Mouse (Mus musculus) midbrain, embryonic 16.5 days (tissue): ENCODE results near the gene Tmem140. TPM values are rescaled to one million over a fixed set of nuclear protein-coding genes. Genes with fewer than 3 reads are reported as not detected.

Experiments used
- ATAC-seq: fragments of 200-750 bp; cut with Nextera tagmentation; 2 replicates; pipeline ENCODE4 v1.8.0; 2017; ENCODE audit warnings: moderate TSS enrichment
- H3K27ac ChIP-seq: fragments of 300-500 bp; sonication (generic); 2 replicates; pipeline ENCODE4 v1.5.1; 2014; ENCODE audit warnings: mild to moderate bottlenecking, low read length, mixed read lengths
- H3K27me3 ChIP-seq: fragments of 300-500 bp; sonication (generic); 2 replicates; pipeline ENCODE4 v1.6.1; 2014; ENCODE audit warnings: low read depth, low read length, mixed read lengths; ENCODE audit not compliant: control insufficient read depth, insufficient read depth
- H3K36me3 ChIP-seq: fragments of 300-500 bp; sonication (generic); 2 replicates; pipeline ENCODE4 v1.6.1; 2014; ENCODE audit warnings: mild to moderate bottlenecking, low read length, moderate library complexity, mixed read lengths; ENCODE audit not compliant: control insufficient read depth, insufficient read depth
- H3K4me1 ChIP-seq: fragments of 300-500 bp; sonication (generic); 2 replicates; pipeline ENCODE4 v1.6.1; 2014; ENCODE audit warnings: mild to moderate bottlenecking, low read length, mixed read lengths; ENCODE audit not compliant: control insufficient read depth, insufficient read depth
- H3K4me2 ChIP-seq: fragments of 300-500 bp; sonication (generic); 2 replicates; pipeline ENCODE4 v1.6.1; 2014; ENCODE audit warnings: mild to moderate bottlenecking, low read length, mixed read lengths
- H3K4me3 ChIP-seq: fragments of 300-500 bp; sonication (generic); 2 replicates; pipeline ENCODE4 v1.5.1; 2014; ENCODE audit warnings: low read depth, mild to moderate bottlenecking, low read length, moderate library complexity, mixed read lengths
- H3K9ac ChIP-seq: fragments of 300-500 bp; sonication (generic); 2 replicates; pipeline ENCODE4 v1.6.1; 2014; ENCODE audit warnings: low read depth, low read length, mixed read lengths
- H3K9me3 ChIP-seq: fragments of 300-500 bp; sonication (generic); replicated peaks from 2 replicates; pipeline ENCODE4 v1.6.1; 2014; ENCODE audit warnings: mild to moderate bottlenecking, low read length, mixed read lengths; ENCODE audit not compliant: control insufficient read depth, poor library complexity, severe bottlenecking
- WGBS: fragments of 180-500 bp; shearing (Covaris S2); extraction: QIAGEN DNeasy Blood & Tissue Kit; methylation state at CpG from one replicate; pipeline ENCODE4 v1.1.7; 2014; 5-methylcytosine and 5-hydroxymethylcytosine counted together
- polyA plus RNA-seq: library from polyadenylated mRNA; unstranded; fragments of >200 nt; fragmentation: Nextera tagmentation; extraction: Ambion mirVana; gene quantifications from 2 replicates; pipeline ENCODE4 v1.2.1, GENCODE M21; 2015

Tmem140 gene
- polyA plus RNA-seq, 1 experiment from 2014 or later = 1.1 TPM

DNA sequence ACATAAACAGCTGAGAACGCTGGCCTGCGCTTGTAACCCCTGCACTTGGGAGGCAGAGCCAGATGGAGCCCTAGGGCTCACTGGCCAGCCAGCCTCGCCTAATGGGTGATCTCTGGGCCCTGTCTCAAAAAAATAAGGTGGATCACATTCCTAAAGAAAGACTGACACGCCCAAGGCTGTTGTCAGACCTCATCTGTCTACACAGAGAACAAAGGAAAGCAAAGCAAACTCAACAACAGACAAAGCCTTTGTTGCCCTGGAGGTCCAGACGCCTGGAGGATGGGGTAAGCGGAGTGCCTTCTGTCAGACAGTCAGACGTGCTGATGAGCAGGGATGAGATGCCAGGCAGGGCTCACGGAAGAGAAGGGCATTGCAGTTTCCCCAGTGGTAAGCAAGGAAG lies 3.8 kb downstream of the Tmem140 start:
- ATAC-seq = no peak

DNA sequence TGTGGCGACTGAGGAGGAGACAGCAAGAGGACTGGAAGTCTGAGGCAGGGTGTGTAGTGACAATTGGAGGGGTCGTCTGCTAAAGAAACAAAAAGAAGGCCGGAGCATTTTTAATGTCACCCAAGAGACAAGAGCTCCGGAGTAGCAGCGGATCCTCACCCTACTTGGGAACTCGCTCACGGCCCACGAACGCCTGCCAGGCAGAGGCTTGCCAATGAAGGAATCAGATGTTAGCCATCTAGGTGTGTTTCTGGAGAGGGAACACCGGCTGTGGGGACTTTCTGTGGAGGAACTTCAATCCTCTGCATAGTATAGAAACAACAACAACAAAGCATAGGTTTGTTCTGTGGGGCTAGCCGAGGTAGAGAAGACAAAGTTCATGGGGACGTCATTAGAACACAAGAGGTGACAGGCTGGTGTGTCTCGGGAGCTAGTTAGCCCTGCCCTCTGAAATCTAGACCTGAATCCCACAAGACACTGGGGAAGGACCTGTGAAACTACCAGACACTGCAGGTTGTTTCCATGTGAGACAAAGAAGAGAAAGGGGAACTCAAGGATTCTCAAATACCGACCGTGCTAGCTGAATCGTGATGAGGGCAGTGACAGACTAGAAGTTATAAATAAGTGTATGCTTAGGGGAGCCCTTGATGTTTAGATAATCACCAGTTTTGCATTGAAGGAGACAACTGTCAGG lies 4.5 kb downstream of the Tmem140 start:
- Histone ChIP-seq H3K36me3 (no peaks in the 10 kb centered on the region), H3K27me3 (no peaks in the 10 kb centered on the region), H3K9ac (no peak overlapping the region), H3K27ac (no peak overlapping the region), H3K4me3 (no peak overlapping the region), H3K4me2 (no peak overlapping the region), H3K4me1 (no peaks in the 10 kb centered on the region), H3K9me3 (no peaks in the 10 kb centered on the region)
- no peak for ATAC-seq
- 78% methylated on average over 16 of the region's 16 CpGs for WGBS

More for the DNA sequence above, 3.8 kb downstream of the Tmem140 start:
- no peak overlapping the region for H3K27ac ChIP-seq
- H3K4me2 ChIP-seq = no peak overlapping the region
- H3K4me1 ChIP-seq = no peaks in the 10 kb centered on the region
- no peaks in the 10 kb centered on the region for H3K27me3 ChIP-seq
- H3K9me3 ChIP-seq = no peaks in the 10 kb centered on the region
- H3K36me3 ChIP-seq = no peaks in the 10 kb centered on the region
- no peak overlapping the region for H3K4me3 ChIP-seq
- no peak overlapping the region for H3K9ac ChIP-seq
- 46% methylated on average over 8 of the region's 8 CpGs for WGBS

GRCm38 (mm10) chr6:34867995-34868350 lies 5.0 kb downstream of the Tmem140 start:
- H3K36me3 ChIP-seq = no peaks in the 10 kb centered on the region
- H3K4me1 ChIP-seq = no peaks in the 10 kb centered on the region
- H3K9ac ChIP-seq = no peak overlapping the region
- H3K27me3 ChIP-seq = no peaks in the 10 kb centered on the region
- no peak overlapping the region for H3K27ac ChIP-seq
- ATAC-seq = no peak
- no peaks in the 10 kb centered on the region for H3K9me3 ChIP-seq
- H3K4me2 ChIP-seq = no peak overlapping the region
- H3K4me3 ChIP-seq = no peak overlapping the region
- 74% methylated on average over 10 of the region's 10 CpGs for WGBS

- Histone ChIP-seq H3K4me3 (no peak overlapping the region), H3K27ac (no peak overlapping the region), H3K4me2 (no peak overlapping the region), H3K4me1 (no peaks in the 10 kb centered on the region), H3K36me3 (no peaks in the 10 kb centered on the region), H3K9ac (no peak overlapping the region), H3K9me3 (no peaks in the 10 kb centered on the region), H3K27me3 (no peaks in the 10 kb centered on the region)
- ATAC-seq = no peak
- WGBS = 82% methylated on average over 20 of the region's 20 CpGs
These were observed 5.7 kb downstream of the Tmem140 start for GRCm38 (mm10) chr6:34868507-34869217.

DNA sequence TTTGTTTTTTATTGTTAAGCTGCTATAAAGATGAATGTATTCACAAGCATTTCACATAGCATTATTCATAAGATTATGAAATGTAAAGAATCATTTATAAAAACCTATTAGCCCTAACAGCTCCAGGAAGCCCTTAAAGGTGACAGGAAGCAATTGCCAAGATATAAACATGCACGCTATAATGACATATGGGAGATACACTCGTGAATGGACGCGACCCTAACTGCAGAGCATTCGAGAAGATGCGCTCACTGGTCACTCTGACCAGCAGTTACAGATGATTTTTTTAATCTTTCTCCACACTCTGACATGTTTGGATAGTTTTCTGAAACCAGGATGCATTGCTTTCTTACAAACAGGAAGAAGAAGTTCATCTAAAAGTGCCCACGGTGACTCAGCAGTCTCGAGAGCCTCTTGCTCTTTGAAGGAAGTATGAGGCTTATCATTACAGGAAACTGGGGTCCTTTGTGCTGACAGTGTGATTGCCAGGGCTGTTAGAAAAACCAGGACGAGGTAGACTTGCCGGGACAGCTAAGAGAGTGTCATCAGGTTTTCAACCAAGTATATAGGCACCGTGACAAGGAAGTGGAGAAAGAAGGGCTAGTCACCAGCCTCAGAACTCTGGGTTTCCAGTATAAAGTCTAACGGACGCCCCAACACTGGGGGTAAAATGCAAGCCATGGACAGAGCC lies 6.4 kb downstream of the Tmem140 start:
- H3K4me3 ChIP-seq = no peak overlapping the region
- no peak for ATAC-seq
- no peaks in the 10 kb centered on the region for H3K4me1 ChIP-seq
- no peak overlapping the region for H3K27ac ChIP-seq
- no peaks in the 10 kb centered on the region for H3K9me3 ChIP-seq
- H3K4me2 ChIP-seq = no peak overlapping the region
- no peaks in the 10 kb centered on the region for H3K27me3 ChIP-seq
- 84% methylated on average over 13 of the region's 13 CpGs for WGBS
- no peaks in the 10 kb centered on the region for H3K36me3 ChIP-seq
- H3K9ac ChIP-seq = no peak overlapping the region

DNA sequence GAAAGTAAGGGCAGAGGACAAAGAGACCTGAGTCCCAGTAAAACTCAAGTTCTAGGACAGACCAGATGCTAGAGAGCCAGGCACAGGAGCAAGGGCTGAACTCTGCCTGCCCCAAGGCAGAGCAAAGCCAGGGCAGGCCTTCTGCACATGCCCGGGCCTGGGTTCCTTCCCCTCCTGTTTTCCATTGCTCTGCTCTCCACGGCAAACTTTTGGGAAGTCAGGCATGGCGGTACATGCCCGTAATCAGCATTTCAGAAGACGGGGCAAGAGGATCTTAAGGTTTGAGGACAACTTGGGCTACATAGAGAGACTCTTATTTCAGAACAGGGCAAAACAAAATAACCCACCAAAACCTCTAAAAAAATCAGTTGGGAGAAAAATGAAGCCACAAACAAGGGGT lies 7.2 kb downstream of the Tmem140 start:
- H3K36me3 ChIP-seq = no peaks in the 10 kb centered on the region
- WGBS = 85% methylated on average over 5 of the region's 5 CpGs
- H3K27ac ChIP-seq = no peak overlapping the region

GRCm38 (mm10) chr6:34870724-34871123 lies 7.8 kb downstream of the Tmem140 start:
- Histone ChIP-seq H3K27me3 (no peaks in the 10 kb centered on the region), H3K9ac (no peak overlapping the region), H3K36me3 (no peaks in the 10 kb centered on the region), H3K4me2 (no peak overlapping the region), H3K4me1 (no peaks in the 10 kb centered on the region), H3K27ac (no peak overlapping the region), H3K9me3 (no peaks in the 10 kb centered on the region), H3K4me3 (no peak overlapping the region)
- ATAC-seq = no peak
- WGBS = 72% methylated on average over 5 of the region's 5 CpGs

More for the DNA sequence above, 7.2 kb downstream of the Tmem140 start:
- Histone ChIP-seq H3K4me2 (no peak overlapping the region), H3K4me1 (no peaks in the 10 kb centered on the region), H3K27me3 (no peaks in the 10 kb centered on the region), H3K9me3 (no peaks in the 10 kb centered on the region), H3K9ac (no peak overlapping the region), H3K4me3 (no peak overlapping the region)
- no peak for ATAC-seq

GRCm38 (mm10) chr6:34871929-34872328 lies 9.0 kb downstream of the Tmem140 start:
- Histone ChIP-seq H3K4me3 (no peak overlapping the region), H3K27ac (no peak overlapping the region), H3K9ac (no peak overlapping the region), H3K36me3 (no peaks in the 10 kb centered on the region), H3K4me1 (peaks cover 7% of the 10 kb centered on the region), H3K4me2 (no peak overlapping the region), H3K9me3 (no peaks in the 10 kb centered on the region), H3K27me3 (no peaks in the 10 kb centered on the region)
- ATAC-seq = no peak
- WGBS = 89% methylated on average over 7 of the region's 7 CpGs

DNA sequence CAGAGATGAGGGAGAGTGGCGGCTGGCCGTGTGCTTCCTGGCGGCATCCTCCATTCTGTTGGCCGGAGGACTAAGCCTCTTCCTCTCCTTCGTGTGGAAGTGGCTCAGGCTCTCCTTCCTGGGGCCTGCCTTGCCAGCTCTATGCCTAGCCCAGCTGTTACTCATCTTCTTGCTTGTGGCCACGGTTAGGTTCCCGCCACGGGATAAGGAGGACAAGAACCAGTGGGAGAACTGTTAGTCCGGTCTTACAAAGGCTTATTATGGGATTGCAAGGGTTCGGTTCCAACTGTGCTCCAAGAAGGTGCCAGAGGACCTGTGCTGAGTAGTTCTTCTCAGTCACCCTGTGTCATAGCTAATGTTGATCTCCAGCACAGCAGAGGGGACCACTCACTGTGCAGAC lies 9.9 kb downstream of the Tmem140 start:
- H3K4me1 ChIP-seq = peaks cover 11% of the 10 kb centered on the region
- no peaks in the 10 kb centered on the region for H3K27me3 ChIP-seq
- H3K4me2 ChIP-seq = no peak overlapping the region
- H3K36me3 ChIP-seq = no peaks in the 10 kb centered on the region
- no peak for ATAC-seq
- no peak overlapping the region for H3K4me3 ChIP-seq
- H3K9me3 ChIP-seq = no peaks in the 10 kb centered on the region
- H3K27ac ChIP-seq = no peak overlapping the region
- no peak overlapping the region for H3K9ac ChIP-seq
- 93% methylated on average over 9 of the region's 10 CpGs for WGBS
